Mouse (Mus musculus) spleen, adult 2 months (tissue): Measurements from ENCODE around the gene Mum1l1.

Source experiments
- CTCF ChIP-seq: fragments of 200-500 bp; IDR thresholded peaks from 2 replicates; pipeline ENCODE4 v1.5.1; 2011; ENCODE audit warnings: mild to moderate bottlenecking, inconsistent platforms; ENCODE audit not compliant: insufficient read depth, insufficient read length, insufficient replicate concordance; ENCODE audit errors: extremely low read depth
- POLR2A ChIP-seq: fragments of 200-500 bp; IDR thresholded peaks from 2 replicates; pipeline ENCODE4 v1.6.1; 2011; ENCODE audit warnings: low read depth, low read length, inconsistent platforms

DNA sequence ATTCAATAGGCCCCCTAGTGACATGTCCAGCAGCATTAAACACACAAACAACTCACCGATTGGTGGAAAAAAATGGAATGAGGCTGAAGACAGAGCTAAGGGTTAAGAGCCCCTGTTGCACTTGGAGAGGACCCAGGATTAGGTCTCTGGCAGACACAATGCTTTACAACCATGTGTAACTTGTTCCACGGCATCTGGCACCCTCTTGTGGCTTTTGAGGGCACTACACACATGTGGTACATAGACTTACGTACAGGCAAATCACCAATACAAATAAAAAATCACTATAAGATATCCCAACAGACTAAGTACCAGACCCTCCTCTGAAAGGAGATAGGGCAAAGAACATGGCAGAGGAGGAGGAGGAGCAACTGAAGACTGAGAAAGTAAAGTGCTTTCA is 37.5 kb downstream of the Mum1l1 start:
- TF ChIP-seq CTCF, result no peak
- TF ChIP-seq POLR2A, result no peak
